Mouse (Mus musculus) adrenal gland, postnatal 14 days (tissue): ENCODE measurements at regions not wholly inside any gene's neighbourhood (a gene's known extent, or its start where the extent isn't known, plus 50 kb on each side); places are given as distances from the start of the nearest gene placed in this dataset.

ENCODE experiments used
- DNase-seq: peaks from one replicate; pipeline ENCODE4 v3.0.0; 2021; ENCODE audit warnings: mixed read lengths

GRCm38 (mm10) chr2:79548039-79548600 lies 87.0 kb upstream of the Itprid2 start:
- DNase-seq = no peak

- DNase-seq = no peak
These were observed 85.4 kb upstream of the Itprid2 start for GRCm38 (mm10) chr2:79549781-79550180.

- no peak for DNase-seq
These were observed 84.7 kb upstream of the Itprid2 start for GRCm38 (mm10) chr2:79550432-79550831.

- no peak for DNase-seq
These were observed 82.7 kb upstream of the Itprid2 start for GRCm38 (mm10) chr2:79552481-79552880.

- no peak for DNase-seq
These were observed 79.8 kb upstream of the Itprid2 start for GRCm38 (mm10) chr2:79555395-79555794.

- no peak for DNase-seq
These were observed 77.8 kb upstream of the Itprid2 start for GRCm38 (mm10) chr2:79557361-79557760.

GRCm38 (mm10) chr2:79566280-79566933 lies 68.7 kb upstream of the Itprid2 start:
- no peak for DNase-seq

GRCm38 (mm10) chr2:79567413-79567934 lies 67.7 kb upstream of the Itprid2 start:
- no peak for DNase-seq

- DNase-seq = no peak
These were observed 65.5 kb upstream of the Itprid2 start for GRCm38 (mm10) chr2:79569663-79570062.

- no peak for DNase-seq
These were observed 63.2 kb upstream of the Itprid2 start for GRCm38 (mm10) chr2:79571910-79572309.

GRCm38 (mm10) chr2:79575074-79575473 lies 60.1 kb upstream of the Itprid2 start:
- no peak for DNase-seq

GRCm38 (mm10) chr2:79585022-79585774 lies 50.0 kb upstream of the Itprid2 start:
- DNase-seq = no peak
